Mouse (Mus musculus) midbrain, embryonic 16.5 days (tissue): ENCODE data around the gene Tek. TPM values are rescaled to one million over a fixed set of nuclear protein-coding genes. Genes with fewer than 3 reads are reported as not detected.

Experiments used
- ATAC-seq: fragments of 200-750 bp; cut with Nextera tagmentation; 2 replicates; pipeline ENCODE4 v1.8.0; 2017; ENCODE audit warnings: moderate TSS enrichment
- H3K27ac ChIP-seq: fragments of 300-500 bp; sonication (generic); 2 replicates; pipeline ENCODE4 v1.5.1; 2014; ENCODE audit warnings: mild to moderate bottlenecking, low read length, mixed read lengths
- H3K27me3 ChIP-seq: fragments of 300-500 bp; sonication (generic); 2 replicates; pipeline ENCODE4 v1.6.1; 2014; ENCODE audit warnings: low read depth, low read length, mixed read lengths; ENCODE audit not compliant: control insufficient read depth, insufficient read depth
- H3K36me3 ChIP-seq: fragments of 300-500 bp; sonication (generic); 2 replicates; pipeline ENCODE4 v1.6.1; 2014; ENCODE audit warnings: mild to moderate bottlenecking, low read length, moderate library complexity, mixed read lengths; ENCODE audit not compliant: control insufficient read depth, insufficient read depth
- H3K4me1 ChIP-seq: fragments of 300-500 bp; sonication (generic); 2 replicates; pipeline ENCODE4 v1.6.1; 2014; ENCODE audit warnings: mild to moderate bottlenecking, low read length, mixed read lengths; ENCODE audit not compliant: control insufficient read depth, insufficient read depth
- H3K4me2 ChIP-seq: fragments of 300-500 bp; sonication (generic); 2 replicates; pipeline ENCODE4 v1.6.1; 2014; ENCODE audit warnings: mild to moderate bottlenecking, low read length, mixed read lengths
- H3K4me3 ChIP-seq: fragments of 300-500 bp; sonication (generic); 2 replicates; pipeline ENCODE4 v1.5.1; 2014; ENCODE audit warnings: low read depth, mild to moderate bottlenecking, low read length, moderate library complexity, mixed read lengths
- H3K9ac ChIP-seq: fragments of 300-500 bp; sonication (generic); 2 replicates; pipeline ENCODE4 v1.6.1; 2014; ENCODE audit warnings: low read depth, low read length, mixed read lengths
- H3K9me3 ChIP-seq: fragments of 300-500 bp; sonication (generic); replicated peaks from 2 replicates; pipeline ENCODE4 v1.6.1; 2014; ENCODE audit warnings: mild to moderate bottlenecking, low read length, mixed read lengths; ENCODE audit not compliant: control insufficient read depth, poor library complexity, severe bottlenecking
- WGBS: fragments of 180-500 bp; shearing (Covaris S2); extraction: QIAGEN DNeasy Blood & Tissue Kit; methylation state at CpG from one replicate; pipeline ENCODE4 v1.1.7; 2014; 5-methylcytosine and 5-hydroxymethylcytosine counted together
- polyA plus RNA-seq: library from polyadenylated mRNA; unstranded; fragments of >200 nt; fragmentation: Nextera tagmentation; extraction: Ambion mirVana; gene quantifications from 2 replicates; pipeline ENCODE4 v1.2.1, GENCODE M21; 2015

The Tek gene
- polyA plus RNA-seq, 1 experiment from 2014 or later = 9.3 TPM

DNA sequence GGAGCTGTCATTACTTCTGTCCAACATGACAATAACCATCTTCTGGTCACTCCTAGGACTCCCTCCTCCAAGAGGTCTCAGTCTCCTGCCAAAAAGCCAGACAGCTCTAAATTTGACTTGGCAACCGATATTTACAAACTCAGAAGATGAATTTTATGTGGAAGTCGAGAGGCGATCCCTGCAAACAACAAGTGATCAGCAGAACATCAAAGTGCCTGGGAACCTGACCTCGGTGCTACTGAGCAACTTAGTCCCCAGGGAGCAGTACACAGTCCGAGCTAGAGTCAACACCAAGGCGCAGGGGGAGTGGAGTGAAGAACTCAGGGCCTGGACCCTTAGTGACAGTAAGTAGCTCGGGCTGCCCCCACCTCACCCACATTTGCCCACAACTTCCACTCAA, 98.0 kb downstream of the Tek start:
- Histone ChIP-seq H3K9me3 (no peaks in the 10 kb centered on the region), H3K4me2 (no peak overlapping the region), H3K36me3 (no peaks in the 10 kb centered on the region), H3K9ac (no peak overlapping the region), H3K4me1 (no peaks in the 10 kb centered on the region), H3K27me3 (no peaks in the 10 kb centered on the region), H3K27ac (no peak overlapping the region), H3K4me3 (no peak overlapping the region)
- 81% methylated on average over 7 of the region's 7 CpGs for WGBS
- ATAC-seq = no peak

DNA sequence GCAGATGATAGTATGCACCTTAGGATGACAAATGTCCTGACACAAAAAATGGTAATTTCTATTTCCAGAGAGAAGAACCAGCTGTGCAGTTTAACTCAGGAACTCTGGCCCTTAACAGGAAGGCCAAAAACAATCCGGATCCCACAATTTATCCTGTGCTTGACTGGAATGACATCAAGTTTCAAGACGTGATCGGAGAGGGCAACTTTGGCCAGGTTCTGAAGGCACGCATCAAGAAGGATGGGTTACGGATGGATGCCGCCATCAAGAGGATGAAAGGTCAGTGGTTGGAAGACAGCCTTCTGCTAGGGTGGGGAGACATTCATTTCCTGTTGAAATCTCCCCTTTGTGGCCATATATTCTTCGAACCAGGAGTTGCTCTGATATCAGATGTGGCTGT, 114.2 kb downstream of the Tek start:
- no peak overlapping the region for H3K4me2 ChIP-seq
- no peaks in the 10 kb centered on the region for H3K36me3 ChIP-seq
- no peaks in the 10 kb centered on the region for H3K4me1 ChIP-seq
- no peaks in the 10 kb centered on the region for H3K9me3 ChIP-seq
- no peak overlapping the region for H3K9ac ChIP-seq
- H3K27ac ChIP-seq = no peak overlapping the region
- H3K4me3 ChIP-seq = no peak overlapping the region
- no peaks in the 10 kb centered on the region for H3K27me3 ChIP-seq
- WGBS = 93% methylated on average over 7 of the region's 7 CpGs
- ATAC-seq = no peak

DNA sequence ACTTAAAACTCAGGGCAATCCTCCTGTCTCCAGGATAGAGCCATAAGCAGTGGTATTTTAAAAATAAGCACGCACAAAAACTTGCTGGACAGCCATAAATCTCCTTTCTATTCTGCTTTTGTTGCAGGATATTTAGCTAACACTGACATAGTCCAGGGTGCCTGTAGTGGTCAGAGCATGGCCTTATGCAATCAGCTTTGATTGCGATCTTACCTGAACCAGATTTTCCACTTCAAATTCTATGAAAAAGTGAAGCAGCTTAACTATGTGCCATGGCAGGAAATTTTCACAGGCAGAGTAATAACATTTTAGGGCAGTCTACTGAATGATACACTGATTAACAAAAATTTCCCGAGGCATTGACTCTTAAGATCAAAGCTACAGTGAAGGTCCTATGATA, 115.2 kb downstream of the Tek start:
- Histone ChIP-seq H3K4me2 (no peak overlapping the region), H3K4me3 (no peak overlapping the region), H3K9me3 (no peaks in the 10 kb centered on the region), H3K27ac (no peak overlapping the region), H3K4me1 (no peaks in the 10 kb centered on the region), H3K36me3 (no peaks in the 10 kb centered on the region), H3K9ac (no peak overlapping the region), H3K27me3 (no peaks in the 10 kb centered on the region)
- no peak for ATAC-seq
- 90% methylated on average over 3 of the region's 3 CpGs for WGBS

DNA sequence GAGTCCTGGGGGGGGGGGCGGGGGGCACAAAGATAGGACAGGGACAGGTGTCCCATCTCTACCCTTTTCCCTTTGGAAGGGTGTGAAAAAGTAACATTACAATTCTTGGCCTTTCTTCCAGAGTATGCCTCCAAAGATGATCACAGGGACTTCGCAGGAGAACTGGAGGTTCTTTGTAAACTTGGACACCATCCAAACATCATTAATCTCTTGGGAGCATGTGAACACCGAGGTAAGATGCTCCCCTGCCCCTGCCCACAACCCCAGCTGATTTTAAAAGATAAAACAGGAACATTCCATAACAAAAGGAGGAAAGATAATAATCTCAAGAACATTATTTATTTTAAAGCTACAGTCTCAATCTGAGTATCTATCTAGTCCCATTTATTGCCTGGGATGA, 116.1 kb downstream of the Tek start:
- no peaks in the 10 kb centered on the region for H3K36me3 ChIP-seq
- ATAC-seq = no peak
- no peak overlapping the region for H3K9ac ChIP-seq
- no peaks in the 10 kb centered on the region for H3K4me1 ChIP-seq
- H3K27ac ChIP-seq = no peak overlapping the region
- no peak overlapping the region for H3K4me3 ChIP-seq
- WGBS = 76% methylated on average over 3 of the region's 3 CpGs
- H3K27me3 ChIP-seq = no peaks in the 10 kb centered on the region
- no peak overlapping the region for H3K4me2 ChIP-seq
- no peaks in the 10 kb centered on the region for H3K9me3 ChIP-seq

DNA sequence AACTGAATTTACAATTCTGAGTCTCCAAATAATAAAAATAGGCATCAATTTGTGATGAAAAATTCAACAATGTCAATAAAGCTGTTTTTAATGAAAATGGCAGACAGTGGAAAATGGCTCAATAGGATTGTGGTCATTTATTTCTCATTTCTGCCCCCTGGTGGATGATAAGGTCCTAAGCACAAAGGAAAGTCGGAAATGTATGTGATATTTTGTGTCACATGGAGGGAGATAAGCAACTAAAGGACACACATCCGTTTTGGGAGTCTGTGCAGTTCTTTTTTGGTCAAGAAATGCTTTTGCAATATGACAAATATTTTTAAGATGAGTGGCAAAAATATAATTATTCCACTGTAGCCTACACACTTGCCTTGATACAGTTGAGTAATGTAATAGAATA, 161.7 kb downstream of the Tek start:
- no peak overlapping the region for H3K9ac ChIP-seq
- H3K4me3 ChIP-seq = no peak overlapping the region
- WGBS = 32% methylated on average over 2 of the region's 2 CpGs
- ATAC-seq = no peak
- H3K4me2 ChIP-seq = no peak overlapping the region
- no peaks in the 10 kb centered on the region for H3K4me1 ChIP-seq
- no peaks in the 10 kb centered on the region for H3K27me3 ChIP-seq
- no peaks in the 10 kb centered on the region for H3K9me3 ChIP-seq
- no peak overlapping the region for H3K27ac ChIP-seq
- H3K36me3 ChIP-seq = no peaks in the 10 kb centered on the region

DNA sequence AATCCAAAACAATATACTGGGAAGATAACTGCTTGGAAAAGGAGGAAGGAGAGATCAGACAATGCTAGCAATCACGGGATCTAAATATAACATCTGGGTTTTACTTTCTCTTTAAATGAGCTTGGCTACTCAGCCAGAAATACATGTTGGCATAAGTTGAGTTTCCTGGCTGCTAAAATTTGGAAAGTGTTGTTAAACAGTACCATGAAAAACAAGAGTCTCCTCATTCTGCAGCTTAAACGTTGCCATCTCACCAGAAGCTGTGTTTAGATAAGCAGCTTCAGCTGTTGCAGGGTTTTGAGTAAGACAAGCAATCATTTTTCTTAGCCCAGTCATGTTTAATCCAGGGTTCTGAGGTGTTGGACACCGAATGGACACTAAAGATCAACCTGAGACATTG, 162.7 kb downstream of the Tek start:
- 82% methylated on average over 3 of the region's 3 CpGs for WGBS
- Histone ChIP-seq H3K27me3 (no peaks in the 10 kb centered on the region), H3K4me3 (no peak overlapping the region), H3K27ac (no peak overlapping the region), H3K9ac (no peak overlapping the region), H3K9me3 (no peaks in the 10 kb centered on the region), H3K36me3 (no peaks in the 10 kb centered on the region), H3K4me1 (no peaks in the 10 kb centered on the region), H3K4me2 (no peak overlapping the region)
- no peak for ATAC-seq

Other genes with a start within 250 kb of the Tek start
- 0.45 TPM in 1 of 2 replicates, not detected in the other for gene Gm10306, start 182.7 kb upstream of the Tek start, polyA plus RNA-seq
- 15.6 and 18.1 TPM in 2 replicates for gene Caap1, start 182.5 kb upstream of the Tek start, polyA plus RNA-seq
- 68.5 and 77.3 TPM in 2 replicates for gene Plaa, start 136.0 kb upstream of the Tek start, polyA plus RNA-seq
- 23.2 and 26.5 TPM in 2 replicates for gene Ift74, start 124.8 kb upstream of the Tek start, polyA plus RNA-seq
- gene Lrrc19, start 89.1 kb upstream of the Tek start, polyA plus RNA-seq = 0.31 and 0.34 TPM in 2 replicates
- gene Eqtn, start 189.6 kb downstream of the Tek start, polyA plus RNA-seq = 0.20 and 0.26 TPM in 2 replicates
- 23.6 and 28.3 TPM in 2 replicates for gene Mysm1, start 239.8 kb downstream of the Tek start, polyA plus RNA-seq